Mouse (Mus musculus): ENCODE data around the gene Fmo2.

Gene Fmo2

DNA sequence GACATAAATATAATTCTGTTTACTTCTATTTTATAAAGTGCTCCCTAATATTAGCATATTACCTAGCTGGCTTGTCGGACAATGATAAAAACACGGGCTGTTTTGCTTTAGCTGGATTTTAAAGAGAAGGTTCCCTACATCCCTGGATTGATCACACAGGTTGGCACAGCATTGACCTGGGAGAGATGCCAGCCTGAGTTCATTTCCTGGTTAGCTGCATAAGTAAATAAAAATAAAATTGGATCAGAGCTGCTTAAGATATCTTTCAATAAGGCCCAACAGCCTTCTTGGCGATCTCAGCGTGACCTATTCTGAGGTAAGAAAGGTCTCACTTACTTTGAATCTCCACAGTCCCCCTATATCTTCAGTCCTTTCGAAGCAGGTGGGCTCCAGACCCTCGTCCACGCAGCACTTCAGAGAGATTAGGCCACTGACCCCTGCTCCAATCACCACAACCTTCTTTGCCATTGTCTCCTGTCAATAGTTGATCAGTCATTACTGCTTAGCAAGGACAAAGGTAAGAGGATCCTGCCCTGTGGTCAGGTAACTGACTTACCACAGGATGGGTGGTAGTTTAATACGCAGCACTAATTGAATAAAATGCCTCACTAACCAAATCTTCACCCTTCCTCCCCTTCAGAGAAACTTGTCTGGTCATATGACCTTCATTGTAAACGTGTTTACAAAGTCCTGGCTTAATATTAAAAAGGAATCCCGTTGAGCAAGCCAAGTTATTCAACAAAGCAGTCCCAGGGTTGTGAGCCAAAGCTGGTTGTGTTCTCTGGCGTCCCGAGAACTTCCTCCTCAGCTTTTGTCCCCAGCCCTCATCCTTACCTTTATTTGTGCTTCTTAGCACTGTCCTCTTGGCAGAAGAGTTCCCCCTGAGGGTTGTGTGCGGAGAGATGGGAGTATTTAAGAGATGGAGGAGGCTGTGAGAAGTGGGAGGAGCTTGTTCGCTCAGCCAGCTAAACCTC is at the start of gene Fmo2:
TSS of gene Fmo2 (minus strand) at position 889 of the 974 bp plus-strand sequence.
- no peak for DNase-seq (ENCODE audit: low spot score in 2 of 2)

GRCm38 (mm10) chr1:162947934-162948333 is 49.4 kb upstream of the Fmo2 start:
- no peak for DNase-seq (ENCODE audit: low spot score in 2 of 2)

GRCm38 (mm10) chr1:162946837-162947558 is 48.5 kb upstream of the Fmo2 start:
- DNase-seq (ENCODE audit: low spot score in 2 of 2) = no peak

GRCm38 (mm10) chr1:162943700-162944099 is 45.2 kb upstream of the Fmo2 start:
- no peak for DNase-seq (ENCODE audit: low spot score in 2 of 2)

DNA sequence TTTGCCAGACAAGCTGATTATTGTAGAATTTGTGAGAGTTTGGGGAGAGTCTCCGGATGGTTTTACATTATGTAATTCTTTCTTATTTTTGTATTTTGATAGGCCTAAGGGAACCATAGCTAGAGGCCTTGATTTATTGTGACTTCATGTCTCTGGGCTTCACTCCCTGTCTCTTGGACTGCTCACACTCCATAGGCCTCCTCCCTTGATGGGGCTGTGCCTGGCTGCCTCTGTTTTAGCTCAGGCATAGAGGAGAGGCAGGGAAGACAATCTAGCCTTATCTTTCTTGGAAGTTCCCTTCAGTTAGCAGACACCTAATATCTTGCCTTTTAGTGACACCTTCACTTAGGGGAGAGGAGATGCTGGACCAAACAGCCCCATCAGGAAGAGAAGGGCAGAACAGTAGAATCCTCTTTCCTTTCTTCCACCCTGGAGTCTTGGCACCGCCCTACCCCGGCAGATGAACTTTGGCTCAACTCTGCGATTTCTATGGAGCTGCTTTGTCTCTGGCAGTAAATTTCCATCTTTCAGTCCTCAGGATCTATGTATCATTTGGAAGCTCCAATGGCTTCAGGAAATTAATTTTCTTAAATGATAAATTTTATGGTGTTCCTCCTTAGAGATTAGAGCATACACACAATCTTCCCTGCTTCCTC is 40.3 kb upstream of the Fmo2 start:
- no peak for DNase-seq (ENCODE audit: low spot score in 2 of 2)

- no peak for DNase-seq (ENCODE audit: low spot score in 2 of 2)
Measured at GRCm38 (mm10) chr1:162937970-162938695, 39.6 kb upstream of the Fmo2 start.

DNA sequence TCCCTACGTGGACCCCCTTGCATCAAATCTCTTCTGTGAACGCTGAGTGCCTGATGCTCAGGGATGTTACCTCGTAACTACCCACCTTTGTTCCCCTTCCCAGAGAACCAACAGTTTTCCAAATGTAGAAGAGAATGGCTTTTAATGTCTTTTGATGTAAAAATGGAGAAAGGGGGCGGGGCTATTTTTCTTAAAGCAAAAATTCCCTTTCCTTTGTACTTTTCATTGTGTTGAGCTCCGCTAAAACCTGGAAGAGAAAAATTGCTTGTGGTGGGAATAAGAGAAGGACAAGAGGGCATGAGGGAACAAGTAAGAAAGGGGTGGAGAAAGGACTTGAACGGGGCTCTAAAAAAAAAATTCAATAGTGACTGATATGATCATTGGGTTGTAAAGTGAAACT is 38.9 kb upstream of the Fmo2 start, which contains the start of gene Fmo6:
TSS of gene Fmo6 (minus strand) at position 101 of the 400 bp plus-strand sequence.
- no peak for DNase-seq (ENCODE audit: low spot score in 2 of 2)

DNA sequence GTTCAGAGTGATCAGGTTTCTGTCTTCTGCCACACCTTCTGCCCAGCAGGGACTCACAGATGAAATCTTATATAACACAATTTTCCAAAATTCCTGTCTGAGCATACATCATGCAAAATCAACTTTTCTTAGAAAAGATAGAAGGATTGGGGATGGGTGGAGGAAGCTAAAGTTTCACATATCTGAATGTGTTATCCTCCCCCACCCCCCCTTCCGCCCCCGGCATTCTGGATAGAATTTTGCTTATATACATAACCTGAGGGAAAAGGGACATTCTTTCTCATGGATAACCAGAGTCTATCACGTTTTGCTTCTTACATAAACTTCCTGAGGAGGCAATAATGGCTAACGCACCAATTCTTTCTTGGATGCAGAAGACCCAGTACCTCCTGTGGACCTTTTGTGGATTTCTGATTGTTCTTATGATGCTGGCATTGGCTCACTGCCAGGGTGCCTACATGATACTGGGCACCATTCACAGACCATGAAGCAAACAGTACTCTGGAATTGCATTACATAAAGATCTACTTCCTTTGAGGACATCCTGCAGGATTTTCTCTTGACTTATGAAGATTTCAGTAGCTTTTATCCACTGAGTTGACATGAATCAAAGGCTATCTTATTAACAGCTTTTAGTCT is 36.0 kb upstream of the Fmo2 start:
- DNase-seq (ENCODE audit: low spot score in 2 of 2) = peak in 1 of 2 experiments; percentile 3

- DNase-seq (ENCODE audit: low spot score in 2 of 2) = no peak
Measured at GRCm38 (mm10) chr1:162932386-162932785, 33.9 kb upstream of the Fmo2 start.

DNA sequence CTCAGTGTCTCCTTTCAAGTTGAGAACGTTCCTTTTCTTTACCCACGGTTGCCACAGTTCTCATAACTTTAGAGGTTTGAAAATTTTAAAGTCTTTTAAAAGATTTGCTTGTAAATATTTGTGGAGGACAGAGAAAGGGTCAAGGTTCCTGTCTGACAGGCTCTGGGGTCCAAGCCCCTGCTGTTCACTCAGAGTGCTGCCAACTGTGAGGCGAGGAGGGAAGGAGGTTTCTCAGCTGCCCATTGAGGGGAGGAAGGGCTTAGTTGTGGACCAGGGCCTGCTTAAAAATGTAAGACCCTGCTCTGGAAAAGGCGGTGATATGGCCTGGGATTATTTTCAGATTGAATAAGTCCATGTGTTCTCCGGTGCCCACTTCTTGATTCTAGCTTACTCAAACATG is 33.4 kb upstream of the Fmo2 start:
- no peak for DNase-seq (ENCODE audit: low spot score in 2 of 2)

DNA sequence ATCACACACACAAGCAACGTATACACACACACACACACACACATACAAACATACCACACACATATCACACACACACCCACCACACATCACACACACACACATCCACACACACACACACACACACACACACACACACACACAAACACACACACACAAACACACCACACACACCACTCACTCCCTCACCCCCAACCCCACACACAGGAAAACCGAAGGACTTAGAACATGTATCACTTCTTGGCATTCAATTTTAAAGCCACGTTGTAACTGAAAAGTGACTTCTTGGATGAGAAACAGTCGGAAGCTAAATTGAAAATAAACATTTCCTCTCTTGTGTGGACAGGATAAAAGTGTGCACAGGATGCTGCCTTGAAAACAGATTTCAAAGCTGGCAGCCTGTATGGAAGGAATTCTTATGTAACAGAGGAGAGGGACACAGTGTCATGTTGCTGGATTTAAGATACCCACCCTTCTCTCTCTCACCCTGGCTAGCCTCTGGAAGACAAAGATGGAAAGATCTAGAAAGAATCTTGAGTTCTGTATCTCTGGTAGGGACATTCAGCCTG is 32.9 kb upstream of the Fmo2 start:
- DNase-seq (ENCODE audit: low spot score in 2 of 2) = no peak

- DNase-seq (ENCODE audit: low spot score in 2 of 2) = no peak
Measured at GRCm38 (mm10) chr1:162930631-162931030, 32.1 kb upstream of the Fmo2 start.

DNA sequence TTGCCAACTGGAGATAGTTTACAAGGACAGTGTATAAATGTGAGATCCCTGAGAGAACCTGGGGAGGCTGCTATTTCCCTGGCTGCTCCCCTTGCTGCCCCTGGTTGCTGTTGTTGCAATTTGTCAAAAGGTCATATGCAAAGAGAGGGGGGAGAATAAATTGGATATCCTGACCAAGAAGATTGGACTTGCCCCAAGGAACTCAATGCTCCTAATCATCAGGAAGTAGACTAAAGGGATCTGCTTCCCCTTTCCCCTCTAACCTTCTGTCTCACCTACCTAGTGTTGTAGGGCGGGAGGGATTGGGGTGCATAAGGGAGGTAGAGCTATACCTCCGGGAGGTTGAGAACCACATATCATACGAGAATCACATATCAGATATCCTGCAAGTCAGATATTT is 30.6 kb upstream of the Fmo2 start:
- DNase-seq (ENCODE audit: low spot score in 2 of 2) = no peak

- DNase-seq (ENCODE audit: low spot score in 2 of 2) = no peak
Measured at GRCm38 (mm10) chr1:162925121-162925520, 26.6 kb upstream of the Fmo2 start.

GRCm38 (mm10) chr1:162916661-162917060 is 18.1 kb upstream of the Fmo2 start:
- no peak for DNase-seq (ENCODE audit: low spot score in 2 of 2)

DNA sequence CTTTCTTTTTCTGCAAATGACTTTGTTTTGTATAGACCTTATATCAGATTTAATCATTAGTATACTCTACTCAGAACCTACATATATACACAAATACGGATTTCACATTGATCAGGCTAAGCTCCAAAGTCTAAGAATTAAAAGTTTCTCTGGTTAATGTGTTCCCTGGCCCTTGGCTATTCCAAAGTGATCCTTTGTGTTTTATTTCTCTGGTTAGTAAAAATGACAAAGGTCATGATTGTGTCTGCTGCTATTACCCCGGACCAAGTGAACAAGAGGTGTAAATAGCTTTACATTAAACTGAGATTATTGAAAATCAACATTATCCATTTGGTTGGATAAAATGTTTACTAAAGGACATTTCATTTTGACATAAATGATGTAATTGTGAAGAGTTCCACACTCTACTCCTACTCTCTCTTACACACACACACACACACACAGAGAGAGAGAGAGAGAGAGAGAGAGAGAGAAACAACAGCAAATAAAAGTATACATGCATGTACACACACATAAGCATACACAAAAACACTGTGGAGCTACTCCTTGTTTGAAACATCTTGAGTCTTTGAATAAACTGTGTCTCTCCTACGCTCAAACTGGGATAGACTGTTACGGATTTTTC is 16.5 kb upstream of the Fmo2 start:
- DNase-seq (ENCODE audit: low spot score in 2 of 2) = no peak

DNA sequence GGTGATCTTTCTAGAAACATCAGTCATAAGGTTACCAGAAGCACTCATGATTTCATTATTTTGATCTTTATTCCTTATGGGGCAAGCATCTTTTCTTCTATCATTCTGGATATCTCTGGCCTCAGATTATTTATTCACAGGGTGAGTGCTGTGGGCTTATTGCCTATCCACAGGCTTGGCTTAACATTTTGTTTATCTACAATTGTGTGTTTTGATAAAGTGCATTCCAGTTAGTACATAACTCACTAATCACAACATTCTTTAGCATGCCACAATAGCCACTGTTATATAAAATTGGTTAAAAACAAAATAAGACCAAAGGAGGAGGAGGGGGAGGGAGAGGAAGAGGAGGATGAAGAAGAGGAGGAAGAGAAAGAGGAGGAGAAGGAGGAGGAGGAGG is 13.6 kb upstream of the Fmo2 start:
- no peak for DNase-seq (ENCODE audit: low spot score in 2 of 2)

DNA sequence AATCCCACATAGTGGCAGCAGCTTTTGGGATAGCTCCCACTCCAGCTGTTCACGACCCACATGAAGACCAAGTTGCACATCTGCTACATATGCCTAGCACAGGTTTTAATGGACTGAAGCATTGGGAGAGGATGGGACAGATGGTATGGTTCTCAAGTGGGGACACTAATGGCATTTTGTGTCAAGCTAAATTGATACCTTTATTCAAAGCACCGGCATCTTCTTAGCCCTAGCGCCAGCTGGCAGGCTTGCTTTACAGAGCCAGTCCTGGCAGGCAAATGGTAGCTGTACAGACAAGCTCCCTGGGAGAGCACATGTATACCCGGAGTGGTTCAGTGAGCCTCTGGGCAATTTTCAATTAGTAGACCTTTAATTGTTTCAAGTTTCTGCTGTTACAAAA is 3.4 kb upstream of the Fmo2 start:
- DNase-seq (ENCODE audit: low spot score in 2 of 2) = no peak

DNA sequence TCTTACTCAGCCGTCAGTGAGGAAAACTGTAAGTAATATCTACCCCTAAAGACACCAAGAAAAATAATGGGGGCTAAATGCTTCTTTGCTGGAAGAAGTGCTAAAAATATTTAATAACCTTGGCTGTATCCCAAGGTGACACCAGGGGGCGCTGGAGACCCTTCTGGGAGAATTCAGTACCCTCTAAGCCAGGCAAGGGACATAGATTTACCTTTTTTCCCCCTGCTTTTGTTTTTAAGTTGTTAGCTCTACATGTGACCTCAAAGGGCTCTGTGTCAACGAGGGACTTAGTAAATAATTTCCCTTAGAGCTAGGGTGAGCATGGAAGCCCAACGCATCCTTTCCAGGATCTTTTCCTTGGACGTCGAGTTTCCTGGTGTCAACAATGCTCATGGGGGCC is 2.6 kb downstream of the Fmo2 start:
- DNase-seq (ENCODE audit: low spot score in 2 of 2) = peak in 1 of 2 experiments; percentile 57

DNA sequence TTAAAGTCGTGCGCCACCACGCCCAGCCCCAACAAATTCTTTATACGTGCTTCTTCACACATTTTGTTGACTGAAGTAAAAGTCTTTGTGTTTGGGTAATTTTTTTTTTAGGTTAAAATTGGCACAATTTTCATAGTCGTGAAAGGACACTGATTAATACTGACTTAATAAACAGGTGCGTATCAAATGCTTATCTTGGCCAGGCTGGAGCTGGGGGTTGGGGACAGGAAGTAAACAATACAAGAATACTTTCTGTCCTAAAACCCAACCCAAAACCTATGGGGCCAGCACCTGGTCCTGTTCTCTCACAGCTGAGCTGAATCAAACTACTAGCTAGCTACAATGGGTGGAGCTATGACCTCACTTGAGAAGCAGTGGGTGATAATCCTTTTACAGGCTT is 5.5 kb downstream of the Fmo2 start:
- DNase-seq (ENCODE audit: low spot score in 2 of 2) = no peak

Data from left cerebral cortex, adult 9 months (tissue).